Mouse (Mus musculus) ES-Bruce4 (cell line): Measurements from ENCODE around the gene Pygo2.

Source experiments
- CTCF ChIP-seq: IDR thresholded peaks from one replicate; pipeline ENCODE4 v1.8.1; 2011; ENCODE audit warnings: low read depth, low read length
- EP300 ChIP-seq: IDR thresholded peaks from 2 replicates; pipeline ENCODE4 v1.6.1; 2011; ENCODE audit warnings: low read depth, low read length; ENCODE audit not compliant: insufficient read depth
- POLR2A ChIP-seq: IDR thresholded peaks from one replicate; pipeline ENCODE4 v1.8.1; 2011; ENCODE audit warnings: low read length; ENCODE audit not compliant: insufficient read depth

- TF ChIP-seq CTCF (no peak), POLR2A (no peak), EP300 (no peak)
Observed at GRCm38 (mm10) chr3:89435041-89435440, 5.0 kb downstream of the Pygo2 start.
